Mouse (Mus musculus): Measurements from ENCODE around the gene Svs1. TPM values are rescaled to one million over a fixed set of nuclear protein-coding genes. Genes with fewer than 3 reads are reported as not detected.
A peak's percentile ranks its signal among the peaks of the same experiment; 100 is the strongest.

The Svs1 gene
- polyA plus RNA-seq, 1 experiment = not detected

DNA sequence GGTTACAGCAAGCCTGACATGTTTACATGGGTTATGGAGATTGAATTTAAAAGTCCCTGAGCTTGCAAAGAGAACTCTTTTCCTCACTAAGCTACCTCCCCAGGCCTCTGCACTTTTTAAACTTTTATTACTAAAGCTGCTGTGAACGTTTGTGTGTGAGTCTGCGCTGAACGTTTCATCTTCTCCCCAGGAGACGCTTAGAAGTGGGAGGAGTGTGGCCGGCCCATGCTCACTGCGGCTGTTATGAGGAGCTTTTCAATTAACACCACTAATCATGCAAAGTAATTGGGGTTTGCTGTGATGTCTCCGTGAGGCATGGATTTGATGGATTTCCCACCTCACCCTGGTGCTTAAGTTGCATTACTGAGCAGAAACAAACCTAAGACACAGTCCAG lies 22.5 kb downstream of the Svs1 start:
- TF ChIP-seq CTCF (IDR thresholded peaks at IDR 0.05; ENCODE audit: extremely low read depth, insufficient read depth, insufficient read length, insufficient replicate concordance) (no peak), POLR2A (IDR thresholded peaks at IDR 0.05; ENCODE audit: low read depth, low read length) (no peak)

DNA sequence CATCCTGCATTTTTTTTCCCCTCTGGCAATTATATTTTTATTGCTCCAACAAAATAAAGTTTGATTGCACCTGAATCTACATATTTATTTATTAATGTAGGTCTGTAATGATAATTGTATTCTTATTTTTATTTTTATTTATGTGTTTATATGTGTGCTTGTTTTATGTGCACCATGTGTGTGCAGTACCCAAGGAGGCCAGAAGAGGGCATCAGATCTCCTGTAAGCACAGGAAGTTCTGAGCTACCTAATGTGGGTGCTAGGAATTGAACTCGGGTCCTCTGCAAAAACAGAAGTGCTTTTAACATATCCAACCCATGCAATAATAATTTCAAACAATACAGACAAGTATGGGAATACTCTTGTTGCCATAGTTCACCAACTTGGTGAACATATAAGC lies 23.0 kb downstream of the Svs1 start:
- Histone ChIP-seq H3K4me1 (ENCODE audit: control insufficient read depth, insufficient read depth, insufficient read length) (no peaks in the 10 kb centered on the region), H3K27me3 (ENCODE audit: control insufficient read depth, insufficient read depth, low read length) (no peaks in the 10 kb centered on the region), H3K4me3 (ENCODE audit: extremely low read depth, insufficient read depth, insufficient read length) (no peak overlapping the region), H3K27ac (ENCODE audit: insufficient read depth, low read length) (no peak overlapping the region), H3K36me3 (ENCODE audit: control insufficient read depth, insufficient read depth, low read length) (no peaks in the 10 kb centered on the region)
- TF ChIP-seq POLR2A (IDR thresholded peaks at IDR 0.05; ENCODE audit: low read depth, low read length) (no peak), CTCF (IDR thresholded peaks at IDR 0.05; ENCODE audit: extremely low read depth, insufficient read depth, insufficient read length, insufficient replicate concordance) (no peak)
- DNase-seq (ENCODE audit: low read depth in 1 of 2, low spot score in 2 of 2) = no peak
- 84% methylated on average over 1 of the region's 1 CpGs for WGBS

More for the DNA sequence above, 22.5 kb downstream of the Svs1 start:
- H3K4me1 ChIP-seq (ENCODE audit: control insufficient read depth, insufficient read depth, insufficient read length) = no peaks in the 10 kb centered on the region
- H3K27ac ChIP-seq (ENCODE audit: insufficient read depth, low read length) = no peak overlapping the region
- no peak overlapping the region for H3K4me3 ChIP-seq (ENCODE audit: extremely low read depth, insufficient read depth, insufficient read length)
- 82% methylated on average over 7 of the region's 7 CpGs for WGBS
- no peaks in the 10 kb centered on the region for H3K36me3 ChIP-seq (ENCODE audit: control insufficient read depth, insufficient read depth, low read length)
- H3K27me3 ChIP-seq (ENCODE audit: control insufficient read depth, insufficient read depth, low read length) = no peaks in the 10 kb centered on the region
- DNase-seq (ENCODE audit: low read depth in 1 of 2, low spot score in 2 of 2) = no peak

DNA sequence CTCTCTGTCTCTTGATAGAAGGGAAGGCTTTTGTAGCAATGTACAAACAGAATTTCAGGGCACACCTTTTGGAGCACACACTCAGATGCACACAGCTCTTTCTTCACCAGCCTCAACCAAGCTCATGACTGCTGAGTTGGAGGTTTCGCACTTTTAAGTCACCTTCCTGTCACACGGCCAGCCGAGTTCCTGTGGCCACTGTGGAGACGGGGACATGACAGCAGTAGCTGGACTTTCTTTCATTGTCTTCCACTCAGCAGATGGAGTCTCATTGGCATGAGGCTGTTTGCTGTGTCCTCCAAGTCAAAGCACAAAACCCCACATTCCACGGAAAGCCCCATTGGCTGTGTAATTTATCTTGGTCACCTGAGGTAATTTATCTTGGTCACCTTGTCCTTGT lies 24.5 kb downstream of the Svs1 start:
- Histone ChIP-seq H3K27me3 (ENCODE audit: control insufficient read depth, insufficient read depth, low read length) (no peaks in the 10 kb centered on the region), H3K27ac (ENCODE audit: insufficient read depth, low read length) (no peak overlapping the region), H3K4me1 (ENCODE audit: control insufficient read depth, insufficient read depth, insufficient read length) (no peaks in the 10 kb centered on the region), H3K4me3 (ENCODE audit: extremely low read depth, insufficient read depth, insufficient read length) (no peak overlapping the region), H3K36me3 (ENCODE audit: control insufficient read depth, insufficient read depth, low read length) (no peaks in the 10 kb centered on the region)
- DNase-seq (ENCODE audit: low read depth in 1 of 2, low spot score in 2 of 2) = no peak
- no peak for TF ChIP-seq POLR2A (IDR thresholded peaks at IDR 0.05; ENCODE audit: low read depth, low read length)
- WGBS = 52% methylated on average over 5 of the region's 5 CpGs

DNA sequence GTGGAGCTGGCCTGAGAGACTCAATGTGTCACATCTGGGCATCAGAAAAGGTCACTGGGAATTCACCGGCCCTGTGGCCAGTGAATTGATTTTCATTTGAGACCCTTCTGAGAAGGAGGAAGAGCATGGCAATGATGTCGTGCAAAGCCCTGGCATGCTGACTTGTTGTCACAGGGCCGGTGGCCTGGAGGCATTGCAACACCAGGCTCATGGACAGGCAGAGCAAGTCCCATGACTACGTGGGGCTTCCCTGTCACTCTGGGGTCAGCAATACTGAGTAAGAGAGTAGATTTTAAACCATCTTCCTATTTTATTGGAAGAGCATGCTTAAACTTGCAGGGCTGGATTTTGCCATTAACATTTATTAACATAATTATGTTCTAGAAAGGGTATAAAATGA lies 26.4 kb downstream of the Svs1 start:
- DNase-seq (ENCODE audit: low read depth in 1 of 2, low spot score in 2 of 2) = no peak
- Histone ChIP-seq H3K36me3 (ENCODE audit: control insufficient read depth, insufficient read depth, low read length) (no peaks in the 10 kb centered on the region), H3K27ac (ENCODE audit: insufficient read depth, low read length) (no peak overlapping the region), H3K4me3 (ENCODE audit: extremely low read depth, insufficient read depth, insufficient read length) (no peak overlapping the region), H3K27me3 (ENCODE audit: control insufficient read depth, insufficient read depth, low read length) (no peaks in the 10 kb centered on the region), H3K4me1 (ENCODE audit: control insufficient read depth, insufficient read depth, insufficient read length) (no peaks in the 10 kb centered on the region; the same call in 1 of the 2 replicates)
- 84% methylated on average over 4 of the region's 4 CpGs for WGBS
- TF ChIP-seq POLR2A (IDR thresholded peaks at IDR 0.05; ENCODE audit: low read depth, low read length) (no peak), CTCF (IDR thresholded peaks at IDR 0.05; ENCODE audit: extremely low read depth, insufficient read depth, insufficient read length, insufficient replicate concordance) (no peak)

DNA sequence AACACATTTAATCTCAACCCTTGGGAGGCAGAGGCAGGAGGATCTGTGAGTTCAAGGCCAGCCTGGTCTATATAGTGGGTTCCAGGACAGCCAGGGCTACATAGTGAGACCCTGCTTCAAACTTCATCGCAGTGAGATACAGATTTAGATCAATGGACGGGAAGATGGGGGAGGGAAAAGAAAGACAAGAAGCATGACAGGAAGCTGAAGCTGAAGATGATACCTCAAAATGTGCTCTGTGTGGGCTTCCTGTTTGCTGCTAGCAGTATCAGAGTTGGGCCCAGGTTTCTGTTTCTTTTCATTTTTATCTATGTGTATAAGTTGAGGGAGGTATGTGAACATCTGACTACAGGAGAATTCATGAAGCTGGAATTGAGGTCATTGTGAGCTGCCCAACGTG lies 26.8 kb downstream of the Svs1 start:
- Histone ChIP-seq H3K36me3 (ENCODE audit: control insufficient read depth, insufficient read depth, low read length) (no peaks in the 10 kb centered on the region), H3K4me3 (ENCODE audit: extremely low read depth, insufficient read depth, insufficient read length) (no peak overlapping the region), H3K27ac (ENCODE audit: insufficient read depth, low read length) (no peak overlapping the region), H3K27me3 (ENCODE audit: control insufficient read depth, insufficient read depth, low read length) (no peaks in the 10 kb centered on the region), H3K4me1 (ENCODE audit: control insufficient read depth, insufficient read depth, insufficient read length) (no peaks in the 10 kb centered on the region; the same call in 1 of the 2 replicates)
- DNase-seq (ENCODE audit: low read depth in 1 of 2, low spot score in 2 of 2) = peak in 1 of 2 experiments; percentile 23
- TF ChIP-seq CTCF (IDR thresholded peaks at IDR 0.05; ENCODE audit: extremely low read depth, insufficient read depth, insufficient read length, insufficient replicate concordance) (no peak), POLR2A (IDR thresholded peaks at IDR 0.05; ENCODE audit: low read depth, low read length) (no peak)
- 41% methylated on average over 3 of the region's 3 CpGs for WGBS

DNA sequence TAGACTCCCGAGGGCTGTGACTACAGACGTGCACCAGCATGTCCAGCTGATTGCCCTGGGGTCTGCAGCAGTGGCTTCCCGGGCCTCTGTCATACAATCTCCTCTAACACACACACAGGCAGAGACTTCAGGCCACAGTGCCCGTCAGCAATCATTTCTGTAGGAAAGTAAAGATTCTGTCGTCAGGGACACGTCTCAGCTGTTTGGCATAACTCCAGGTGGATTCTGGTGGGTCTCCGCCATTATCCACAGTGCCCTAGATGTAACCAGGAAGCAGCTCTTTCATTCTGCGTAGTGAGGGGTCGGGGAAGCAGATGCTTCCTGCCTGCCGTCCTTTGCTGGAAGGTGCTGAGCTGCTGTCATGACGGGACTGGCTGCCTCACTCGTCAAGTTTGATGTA lies 30.5 kb downstream of the Svs1 start:
- H3K4me3 ChIP-seq (ENCODE audit: extremely low read depth, insufficient read depth, insufficient read length) = no peak overlapping the region
- no peaks in the 10 kb centered on the region for H3K36me3 ChIP-seq (ENCODE audit: control insufficient read depth, insufficient read depth, low read length)
- DNase-seq (ENCODE audit: low read depth in 1 of 2, low spot score in 2 of 2) = no peak
- TF ChIP-seq POLR2A (IDR thresholded peaks at IDR 0.05; ENCODE audit: low read depth, low read length) (no peak), CTCF (IDR thresholded peaks at IDR 0.05; ENCODE audit: extremely low read depth, insufficient read depth, insufficient read length, insufficient replicate concordance) (no peak)
- 7% methylated on average over 12 of the region's 12 CpGs for WGBS
- H3K27ac ChIP-seq (ENCODE audit: insufficient read depth, low read length) = no peak overlapping the region
- H3K27me3 ChIP-seq (ENCODE audit: control insufficient read depth, insufficient read depth, low read length) = no peaks in the 10 kb centered on the region
- peaks cover 3% of the 10 kb centered on the region; the same call in 1 of the 2 replicates for H3K4me1 ChIP-seq (ENCODE audit: control insufficient read depth, insufficient read depth, insufficient read length)

DNA sequence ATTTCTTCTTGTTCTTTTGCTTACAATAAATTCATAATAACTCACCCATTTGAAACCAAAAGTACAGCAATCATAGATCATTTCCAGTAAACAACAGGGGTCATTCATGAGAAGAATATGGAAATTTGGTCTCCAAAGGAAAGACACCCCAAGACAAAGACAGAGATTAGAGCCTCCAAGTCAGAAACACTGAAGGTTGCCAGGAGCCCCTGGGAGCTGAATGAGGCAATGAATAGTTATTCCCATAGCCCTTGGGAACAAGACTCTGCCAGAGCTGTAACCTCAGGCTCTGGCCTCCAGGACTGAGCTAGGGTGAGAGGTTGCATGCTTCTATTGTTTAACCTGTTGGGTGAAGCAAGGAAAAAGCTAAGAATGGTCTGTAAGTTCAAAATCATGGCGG lies 32.7 kb downstream of the Svs1 start:
- Histone ChIP-seq H3K27me3 (ENCODE audit: control insufficient read depth, insufficient read depth, low read length) (no peaks in the 10 kb centered on the region), H3K4me3 (ENCODE audit: extremely low read depth, insufficient read depth, insufficient read length) (no peak overlapping the region), H3K27ac (ENCODE audit: insufficient read depth, low read length) (no peak overlapping the region), H3K4me1 (ENCODE audit: control insufficient read depth, insufficient read depth, insufficient read length) (peaks cover 3% of the 10 kb centered on the region; the same call in 1 of the 2 replicates), H3K36me3 (ENCODE audit: control insufficient read depth, insufficient read depth, low read length) (no peaks in the 10 kb centered on the region)
- WGBS = 93% methylated on average over 1 of the region's 1 CpGs
- no peak for TF ChIP-seq CTCF (IDR thresholded peaks at IDR 0.05; ENCODE audit: extremely low read depth, insufficient read depth, insufficient read length, insufficient replicate concordance)
- no peak for DNase-seq (ENCODE audit: low read depth in 1 of 2, low spot score in 2 of 2)

Data from spleen, adult 2 months (tissue).